Mouse (Mus musculus): ENCODE results near the gene Spn.
"Not testable (repeated sequence)": the region's sequence is repeated elsewhere in the genome, so short reads cannot be mapped to it uniquely, and the experiment has no call there.

DNA sequence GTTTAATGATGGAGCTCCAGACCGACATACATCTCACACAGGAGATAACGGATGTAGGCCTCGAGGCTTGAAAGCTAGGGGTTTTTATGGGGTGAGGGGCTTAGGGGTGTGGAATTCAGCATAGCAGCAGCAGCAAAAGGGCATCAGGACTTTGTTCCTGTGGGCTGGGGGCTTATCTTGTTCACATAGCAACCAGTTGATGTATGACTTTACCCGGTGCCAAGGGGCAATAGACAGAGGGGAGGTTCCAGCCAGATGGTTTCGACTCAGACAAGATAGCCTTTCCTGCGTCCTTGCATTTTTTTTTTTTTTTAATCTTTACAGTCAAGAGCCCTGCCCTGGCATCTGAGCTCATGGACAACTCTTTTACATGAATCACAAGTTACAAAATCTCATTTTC is 51.9 kb downstream of the Spn start:
- not testable (repeated sequence) for TF ChIP-seq CTCF (conservative IDR thresholded peaks at IDR 0.05; ENCODE audit: low read length); NANOG (IDR thresholded peaks at IDR 0.05; ENCODE audit: borderline replicate concordance, low read length); POU5F1 (IDR thresholded peaks at IDR 0.05; ENCODE audit: borderline replicate concordance, low read length)

Measured in E14TG2a.4 (cell line).